12 mouse cellular contexts compared by ENCODE assay signal in genomic region chr17:34922939-34923338, GRCm38 (mm10). TPM values are rescaled to one million over a fixed set of nuclear protein-coding genes. Genes with fewer than 3 reads are reported as not detected.
DNase-seq lines count a peak whose midpoint lies in the region; ATAC-seq and TF ChIP-seq lines count a peak whose summit lies in the region.
"Had no signal": no experiment of that assay in that cellular context is flagged by ENCODE, and none has a peak within 500 bp of the region (broad histone marks: within the 10 kb centered on the region; RNA-seq: fewer than 3 reads in every experiment).

No protein-coding gene starts in this region.

- no peaks in the 10 kb centered on the region for H3K27me3 ChIP-seq in kidney, adult 2 months (replicated peaks; ENCODE audit: control insufficient read depth, insufficient read depth, low read length)
- H3K27me3 ChIP-seq in intestine, postnatal 0 days (replicated peaks; ENCODE audit: control insufficient read depth, insufficient read depth, low read length) = no peaks in the 10 kb centered on the region
- H3K27me3 ChIP-seq: heart, embryonic 13.5 days had no signal

- no peak overlapping the region for H3K4me3 ChIP-seq in kidney, adult 2 months (ENCODE audit: insufficient read depth, low read depth, low read length)
- no peak overlapping the region for H3K4me3 ChIP-seq in intestine, postnatal 0 days (ENCODE audit: low read depth, low read length)
- H3K4me3 ChIP-seq: heart, embryonic 13.5 days had no signal

- H3K36me3 ChIP-seq in kidney, adult 2 months (ENCODE audit: control insufficient read depth, insufficient read depth, low read length) = no peaks in the 10 kb centered on the region; the same call in 1 of the 2 replicates
- H3K36me3 ChIP-seq in intestine, postnatal 0 days (ENCODE audit: control insufficient read depth, insufficient read depth) = peaks cover 27% of the 10 kb centered on the region; the same call in 1 of the 2 replicates
- H3K36me3 ChIP-seq: heart, embryonic 13.5 days had no signal

- no peak overlapping the region for H3K27ac ChIP-seq in kidney, adult 2 months (ENCODE audit: insufficient read depth, low read depth, low read length)
- no peak overlapping the region for H3K27ac ChIP-seq in intestine, postnatal 0 days (ENCODE audit: low read depth, low read length)
- H3K27ac ChIP-seq: heart, embryonic 13.5 days had no signal

- H3K9ac ChIP-seq in intestine, postnatal 0 days (ENCODE audit: low read depth, low read length) = no peak overlapping the region
- H3K9ac ChIP-seq: heart, embryonic 13.5 days had no signal

- no peaks in the 10 kb centered on the region for H3K9me3 ChIP-seq in intestine, postnatal 0 days (ENCODE audit: control insufficient read depth)
- H3K9me3 ChIP-seq: heart, embryonic 13.5 days had no signal

- TF ChIP-seq CTCF in kidney, adult 2 months (conservative IDR thresholded peaks at IDR 0.05; ENCODE audit: insufficient read depth, insufficient read length, low read depth, low read length) = peak; percentile 29
- TF ChIP-seq CTCF in intestine, postnatal 0 days (IDR thresholded peaks at IDR 0.05; ENCODE audit: low read depth) = peak; percentile 56

- TF ChIP-seq POLR2A in kidney, adult 2 months (IDR thresholded peaks at IDR 0.05; ENCODE audit: low read depth, low read length) = no peak

- no peak for DNase-seq in kidney, adult 2 months
- DNase-seq in kidney, adult 9 months = no peak
- DNase-seq in thymus, postnatal 0 days (ENCODE audit: low spot score) = peak; percentile 38
- DNase-seq in thymus, adult 18-20 months = no peak
- DNase-seq in ovary, postnatal 10 days (ENCODE audit: low spot score) = no peak
- no peak for DNase-seq in right cerebral cortex, adult 18-20 months
- no peak for DNase-seq in gastrocnemius, postnatal 14 days
- DNase-seq: adrenal gland, adult 8-10 months; cerebellum, postnatal 14 days; kidney, postnatal 25 days had no signal

- ATAC-seq in intestine, postnatal 0 days = 0 out of 2 replicates have a peak, but pooled peaks have one; percentile 11

- intact Hi-C loops in gastrocnemius, postnatal 14 days (cut with DNase I; ENCODE audit: low total_unique reads) = no loop called here

- no peak overlapping the region for H3K4me2 ChIP-seq in intestine, postnatal 0 days (replicated peaks; ENCODE audit: low read depth)
- H3K4me2 ChIP-seq: heart, embryonic 13.5 days had no signal

- 56% methylated on average over 6 of the region's 6 CpGs for whole genome bisulfite sequencing in kidney, adult 2 months
- 44% methylated on average over 6 of the region's 6 CpGs for WGBS in intestine, postnatal 0 days

- H3K4me1 ChIP-seq in kidney, adult 2 months (ENCODE audit: control insufficient read depth, insufficient read depth, low read length) = no peaks in the 10 kb centered on the region
- H3K4me1 ChIP-seq in intestine, postnatal 0 days (replicated peaks; ENCODE audit: control insufficient read depth, insufficient read depth, low read length) = no peaks in the 10 kb centered on the region
- H3K4me1 ChIP-seq: heart, embryonic 13.5 days had no signal

RNA-seq across cellular contexts. Expression of gene Neu1, which starts 8.1 kb away (rescaled TPM):
- 448 and 498 TPM in 2 replicates for polyA plus RNA-seq in kidney, adult 2 months (2012; rRNA removed)
- polyA plus RNA-seq in thymus, postnatal 0 days (2015; fragmentation: Nextera tagmentation; extraction: Ambion mirVana) = 25.7 and 28.2 TPM in 2 replicates
- 522 and 580 TPM in 2 replicates for polyA plus RNA-seq in intestine, postnatal 0 days (2015; fragmentation: Nextera tagmentation; extraction: Ambion mirVana)
- 1 to 10 TPM; 8.0 to 8.3 TPM for total RNA-seq in gastrocnemius, postnatal 14 days (2021)

RNA-seq across cellular contexts. Expression of gene Slc44a4, which starts 8.7 kb away (rescaled TPM):
- 73.5 and 88.1 TPM in 2 replicates for polyA plus RNA-seq in kidney, adult 2 months (2012; rRNA removed)
- 0.57 and 0.81 TPM in 2 replicates for polyA plus RNA-seq in thymus, postnatal 0 days (2015; fragmentation: Nextera tagmentation; extraction: Ambion mirVana)
- polyA plus RNA-seq in intestine, postnatal 0 days (2015; fragmentation: Nextera tagmentation; extraction: Ambion mirVana) = 119 and 128 TPM in 2 replicates
- under 1 TPM in 1 of 2 experiments, not detected in 1; 0.09 TPM for total RNA-seq in gastrocnemius, postnatal 14 days (2021)

RNA-seq across cellular contexts. Expression of gene Ehmt2, which starts 24.7 kb away (rescaled TPM):
- polyA plus RNA-seq in kidney, adult 2 months (2012; rRNA removed) = 134 and 169 TPM in 2 replicates
- 38.6 and 47.9 TPM in 2 replicates for polyA plus RNA-seq in thymus, postnatal 0 days (2015; fragmentation: Nextera tagmentation; extraction: Ambion mirVana)
- 35.8 and 40.3 TPM in 2 replicates for polyA plus RNA-seq in intestine, postnatal 0 days (2015; fragmentation: Nextera tagmentation; extraction: Ambion mirVana)
- total RNA-seq in gastrocnemius, postnatal 14 days (2021) = 10 to 100 TPM; 29.4 to 32.2 TPM

RNA-seq across cellular contexts. Expression of gene C2, which starts 24.9 kb away (rescaled TPM):
- 62.9 and 73.4 TPM in 2 replicates for polyA plus RNA-seq in kidney, adult 2 months (2012; rRNA removed)
- polyA plus RNA-seq in thymus, postnatal 0 days (2015; fragmentation: Nextera tagmentation; extraction: Ambion mirVana) = 7.6 TPM in 2 replicates
- 60.3 and 66.2 TPM in 2 replicates for polyA plus RNA-seq in intestine, postnatal 0 days (2015; fragmentation: Nextera tagmentation; extraction: Ambion mirVana)
- 1 to 10 TPM; 1.8 to 3.1 TPM for total RNA-seq in gastrocnemius, postnatal 14 days (2021)

RNA-seq across cellular contexts. Expression of gene Hspa1b, which starts 36.1 kb away (rescaled TPM):
- 38.8 and 56.5 TPM in 2 replicates for polyA plus RNA-seq in kidney, adult 2 months (2012; rRNA removed)
- polyA plus RNA-seq in thymus, postnatal 0 days (2015; fragmentation: Nextera tagmentation; extraction: Ambion mirVana) = 0.72 and 0.83 TPM in 2 replicates
- 0.64 and 1.1 TPM in 2 replicates for polyA plus RNA-seq in intestine, postnatal 0 days (2015; fragmentation: Nextera tagmentation; extraction: Ambion mirVana)
- total RNA-seq in gastrocnemius, postnatal 14 days (2021) = 1 to 10 TPM; 2.6 to 5.9 TPM

Comparison
In these comparisons a context has a peak if more than half of its experiments do, and no peak if none do; other contexts are left out.
1. RNA of gene Neu1, which starts 8.1 kb away (polyA plus RNA-seq): 522 to 580 TPM in intestine, postnatal 0 days and 448 to 498 TPM in kidney, adult 2 months; 25.7 to 28.2 TPM in thymus, postnatal 0 days; every median in the first group is over 10 times any median in the second.
2. RNA of gene Slc44a4, which starts 8.7 kb away (polyA plus RNA-seq): 119 to 128 TPM in intestine, postnatal 0 days and 73.5 to 88.1 TPM in kidney, adult 2 months; 0.57 to 0.81 TPM in thymus, postnatal 0 days; every median in the first group is over 10 times any median in the second.